Mouse (Mus musculus) C2C12 (cell line): ENCODE results near the gene 8030411F24Rik.

Source experiments
- CEBPB ChIP-seq: IDR thresholded peaks from one replicate; pipeline ENCODE4 v1.6.1; 2011; ENCODE audit warnings: low read depth, mild to moderate bottlenecking, control low read depth, moderate library complexity
- CTCF ChIP-seq: IDR thresholded peaks from one replicate; pipeline ENCODE4 v1.5.1; 2011; ENCODE audit not compliant: control insufficient read depth, insufficient read depth, insufficient read length
- MYOD1 ChIP-seq: IDR thresholded peaks from one replicate; pipeline ENCODE4 v1.6.1; 2011; ENCODE audit warnings: low read depth; ENCODE audit not compliant: control insufficient read depth, insufficient read length
- MYOG ChIP-seq: IDR thresholded peaks from one replicate; pipeline ENCODE4 v1.6.1; 2011; ENCODE audit not compliant: control insufficient read depth, insufficient read length; ENCODE audit errors: extremely low read depth
- USF1 ChIP-seq: IDR thresholded peaks from one replicate; pipeline ENCODE4 v1.6.1; 2011; ENCODE audit warnings: low read depth, mild to moderate bottlenecking, control low read depth, moderate library complexity

GRCm38 (mm10) chr2:148751893-148752813 is 29.7 kb upstream of the 8030411F24Rik start:
- TF ChIP-seq CTCF: no peak
- TF ChIP-seq MYOD1: no peak
- TF ChIP-seq CEBPB: no peak
- TF ChIP-seq MYOG: no peak
- no peak for TF ChIP-seq USF1
